Mouse (Mus musculus) heart, adult 2 months (tissue): ENCODE measurements around the gene Itpka.

ENCODE experiments used
- CTCF ChIP-seq: fragments of 200-600 bp; IDR thresholded peaks from 2 replicates; pipeline ENCODE4 v1.8.1; 2022; ENCODE audit warnings: antibody characterized with exemption, mild to moderate bottlenecking, moderate library complexity
- POLR2A ChIP-seq: fragments of 200-500 bp; IDR thresholded peaks from 2 replicates; pipeline ENCODE4 v1.6.1; 2011; ENCODE audit warnings: mild to moderate bottlenecking, low read depth, low read length, control low read depth; ENCODE audit not compliant: insufficient read depth

DNA sequence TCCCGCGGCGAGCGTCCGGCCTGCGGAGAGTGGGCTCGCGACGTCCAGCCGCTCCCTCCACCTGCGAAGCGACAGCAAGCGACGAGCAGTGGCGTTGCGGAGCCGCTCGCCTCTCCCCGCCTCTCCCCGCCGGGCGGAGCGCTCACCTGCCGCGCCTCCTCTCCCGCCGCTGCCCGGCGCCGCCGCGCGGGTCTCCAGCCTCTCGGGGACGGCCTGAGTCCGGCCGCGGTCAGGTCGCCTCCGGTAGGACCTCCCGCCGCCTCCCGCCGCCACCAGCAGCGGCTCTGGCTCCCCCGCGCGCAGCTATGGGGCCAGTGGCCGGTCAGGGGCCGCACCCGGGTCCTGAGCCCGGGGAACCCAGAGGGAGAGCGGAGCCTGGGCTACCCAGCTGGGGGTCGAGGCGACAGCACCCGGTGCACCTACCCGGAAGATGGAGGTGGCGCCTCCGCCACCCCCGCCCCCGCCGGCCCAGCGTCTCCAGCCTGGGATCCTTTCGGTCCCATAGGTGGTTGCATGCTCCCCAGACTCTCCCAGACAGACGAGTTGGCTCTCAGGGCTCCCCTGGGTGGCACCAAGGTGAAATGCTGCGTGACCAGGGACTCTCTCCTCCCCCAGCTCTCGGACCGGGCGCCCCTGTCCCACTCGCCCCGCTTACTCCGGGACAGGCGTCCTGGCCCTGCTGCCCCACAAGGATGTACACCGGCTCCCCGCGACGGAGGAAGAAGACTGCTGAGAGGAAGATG is 16.1 kb downstream of the Itpka start:
- TF ChIP-seq CTCF (no peak), POLR2A (no peak)
